Mouse (Mus musculus): ENCODE data around the gene Cdk2.

GRCm38 (mm10) chr10:128663441-128664220 lies 41.2 kb downstream of the Cdk2 start:
- TF ChIP-seq POLR2A (IDR thresholded peaks at IDR 0.05; ENCODE audit: borderline replicate concordance, extremely low read depth, insufficient read depth, insufficient read length, poor library complexity, severe bottlenecking) (no peak), CTCF (IDR thresholded peaks at IDR 0.05; ENCODE audit: borderline replicate concordance, extremely low read depth, insufficient read depth, insufficient read length) (no peak)

Measured in brain, embryonic 14.5 days (tissue).